In the genomic region with DNA sequence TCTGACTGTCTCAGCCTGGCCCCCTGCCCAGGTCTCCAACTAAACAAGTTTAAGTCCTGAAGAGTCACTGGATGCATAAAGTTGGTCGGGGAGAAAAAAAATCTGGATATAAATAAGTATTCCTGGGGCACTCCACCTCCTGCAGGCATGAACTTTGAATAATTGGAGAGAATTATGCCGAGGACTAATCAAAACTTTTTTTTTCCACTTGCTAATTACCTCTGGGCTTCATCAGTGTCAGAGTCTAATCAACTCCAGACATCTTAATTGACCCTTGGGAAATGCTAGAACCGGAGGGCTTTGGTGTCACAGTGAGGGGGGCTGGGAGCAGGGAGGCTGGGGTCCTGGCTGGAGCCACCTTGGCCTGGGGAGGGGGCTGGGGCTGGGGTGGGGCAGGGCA, we compare ENCODE assay signal across 11 mouse cellular contexts. TPM values are rescaled to one million over a fixed set of nuclear protein-coding genes. Genes with fewer than 3 reads are reported as not detected.
"Had no signal": no experiment of that assay in that cellular context is flagged by ENCODE, and none has a peak within 500 bp of the region (broad histone marks: within the 10 kb centered on the region; RNA-seq: fewer than 3 reads in every experiment).

No protein-coding gene starts in this region.

- H3K4me1 ChIP-seq: liver, embryonic 15.5 days had no signal

- H3K9me3 ChIP-seq: kidney, embryonic 15.5 days; liver, embryonic 15.5 days had no signal

- DNase-seq: kidney, postnatal 14 days; left cerebral cortex, postnatal 4 days; lung, adult 2 months; lung, postnatal 36 days; thymus, postnatal 36 days had no signal

- H3K4me2 ChIP-seq: kidney, embryonic 15.5 days; liver, embryonic 11.5 days; liver, embryonic 15.5 days had no signal

- H3K27ac ChIP-seq: kidney, embryonic 15.5 days; liver, embryonic 15.5 days had no signal

- ATAC-seq: lung, postnatal 0 days; midbrain, embryonic 16.5 days had no signal

- H3K4me3 ChIP-seq: kidney, embryonic 15.5 days; liver, embryonic 15.5 days had no signal

- H3K36me3 ChIP-seq: kidney, embryonic 15.5 days; liver, embryonic 15.5 days had no signal

- H3K9ac ChIP-seq: kidney, embryonic 15.5 days; liver, embryonic 15.5 days had no signal

RNA-seq across cellular contexts. Expression of gene Elfn1, which starts 19.1 kb away (rescaled TPM):
- total RNA-seq: megakaryocyte progenitor cell, adult 5-6 weeks had no signal
